Mouse (Mus musculus): Measurements from ENCODE around the gene Eef1akmt3. TPM values are rescaled to one million over a fixed set of nuclear protein-coding genes. Genes with fewer than 3 reads are reported as not detected.

Eef1akmt3 gene
- 0.12 and 0.28 TPM in 2 replicates for polyA plus RNA-seq (2015; fragmentation: Nextera tagmentation; extraction: Ambion mirVana)

GRCm38 (mm10) chr10:127041274-127041766 lies at the start of gene Eef1akmt3, which contains the start of gene Mettl1:
TSS of gene Eef1akmt3 (minus strand) at chr10:127041513.
TSS of gene Mettl1 (plus strand) at chr10:127041414.
- Histone ChIP-seq H3K9me3 (no peaks in the 10 kb centered on the region), H3K4me2 (peak within 1 kb of the TSS; percentile 98), H3K4me1 (replicated peaks) (peaks cover 22% of the 10 kb centered on the region), H3K27me3 (peaks cover 25% of the 10 kb centered on the region), H3K4me3 (peak within 1 kb of the TSS; percentile 82), H3K36me3 (peaks cover 9% of the 10 kb centered on the region), H3K9ac (peak within 1 kb of the TSS; percentile 81), H3K27ac (0 out of 2 replicates have a peak within 1 kb of the TSS, but pooled peaks have one; percentile 37)
- under 1% methylated on average over 28 of the region's 28 CpGs for WGBS
- ATAC-seq (ENCODE audit: low FRiP score): peak; percentile 86

GRCm38 (mm10) chr10:127090560-127091411 lies 49.5 kb upstream of the Eef1akmt3 start:
- Histone ChIP-seq H3K27me3 (peaks cover 77% of the 10 kb centered on the region), H3K36me3 (peaks cover 58% of the 10 kb centered on the region)
- 8% methylated on average over 57 of the region's 57 CpGs for WGBS

DNA sequence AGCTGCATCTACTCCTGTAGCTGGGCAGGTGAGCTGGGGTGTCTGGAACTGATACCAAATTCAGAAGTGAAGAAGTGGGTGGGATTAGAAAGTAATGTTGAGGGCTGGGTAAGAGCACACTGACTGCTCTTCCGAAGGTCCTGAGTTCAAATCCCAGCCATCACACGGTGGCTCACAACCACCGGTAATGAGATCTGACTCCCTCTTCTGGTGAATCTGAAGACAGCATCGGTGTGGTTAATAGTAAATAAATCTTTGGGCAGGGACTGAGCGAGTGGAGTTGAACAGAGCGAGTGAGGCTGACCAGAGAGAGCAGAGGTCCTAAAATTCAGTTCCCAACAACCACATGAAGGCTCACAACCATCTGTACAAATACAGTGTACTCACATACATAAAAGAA lies 44.3 kb upstream of the Eef1akmt3 start:
- 78% methylated on average over 6 of the region's 6 CpGs for WGBS
- Histone ChIP-seq H3K4me3 (no peak overlapping the region), H3K9me3 (no peaks in the 10 kb centered on the region), H3K36me3 (peaks cover 62% of the 10 kb centered on the region), H3K27ac (no peak overlapping the region), H3K27me3 (peaks cover 80% of the 10 kb centered on the region), H3K9ac (no peak overlapping the region), H3K4me1 (replicated peaks) (peaks cover 38% of the 10 kb centered on the region), H3K4me2 (no peak overlapping the region)
- ATAC-seq (ENCODE audit: low FRiP score): no peak

More at GRCm38 (mm10) chr10:127090560-127091411, 49.5 kb upstream of the Eef1akmt3 start:
- Histone ChIP-seq H3K27ac (no peak overlapping the region), H3K9me3 (no peaks in the 10 kb centered on the region), H3K4me1 (replicated peaks) (peaks cover 40% of the 10 kb centered on the region), H3K4me2 (peak overlapping the region; percentile 42), H3K4me3 (peak overlapping the region; percentile 24), H3K9ac (peak overlapping the region; percentile 59)
- ATAC-seq (ENCODE audit: low FRiP score): peak; percentile 26; the same call in 1 of the 2 replicates

DNA sequence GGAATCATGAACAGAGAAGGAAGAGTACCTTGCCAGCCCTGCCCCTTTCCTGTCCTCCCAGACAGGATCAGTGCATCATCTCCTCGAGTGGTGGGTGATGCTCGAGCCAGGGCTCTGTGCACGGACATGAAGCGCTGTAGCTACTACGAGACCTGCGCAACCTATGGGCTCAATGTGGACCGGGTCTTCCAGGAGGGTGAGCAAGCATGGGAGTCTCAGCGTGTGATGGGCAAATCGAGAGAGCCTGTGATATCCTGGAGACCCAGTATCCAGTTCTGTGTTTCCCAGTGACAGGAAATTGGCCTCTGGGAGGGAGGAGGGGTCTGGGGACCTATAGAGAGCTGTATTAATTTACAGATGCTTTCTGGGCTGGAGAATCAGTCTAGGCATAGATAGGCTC lies 43.7 kb upstream of the Eef1akmt3 start:
- Histone ChIP-seq H3K27ac (no peak overlapping the region), H3K27me3 (peaks cover 80% of the 10 kb centered on the region), H3K9ac (no peak overlapping the region), H3K4me2 (no peak overlapping the region), H3K4me3 (no peak overlapping the region), H3K36me3 (peaks cover 62% of the 10 kb centered on the region), H3K9me3 (no peaks in the 10 kb centered on the region), H3K4me1 (replicated peaks) (peaks cover 38% of the 10 kb centered on the region)
- 87% methylated on average over 9 of the region's 9 CpGs for WGBS
- no peak for ATAC-seq (ENCODE audit: low FRiP score)

DNA sequence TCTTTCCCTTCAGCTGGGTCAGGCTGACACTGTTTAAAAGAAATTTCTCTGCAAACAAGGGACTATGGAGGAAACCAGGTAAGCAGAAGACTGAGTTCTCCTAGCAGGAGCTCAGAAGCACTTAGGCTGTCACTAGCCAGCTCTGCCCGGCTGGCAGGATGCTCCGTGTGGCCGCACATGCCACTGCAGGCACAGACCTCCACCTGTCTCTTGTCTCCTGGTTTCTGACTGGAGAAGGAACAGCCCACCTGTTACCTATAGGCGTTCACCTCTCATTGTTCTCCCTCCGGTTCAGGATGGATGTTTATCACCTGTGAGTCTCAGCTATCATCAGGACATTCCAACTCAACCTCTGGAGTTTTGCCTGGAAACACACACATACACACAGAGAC lies 42.6 kb upstream of the Eef1akmt3 start:
- Histone ChIP-seq H3K36me3 (peaks cover 54% of the 10 kb centered on the region), H3K9ac (no peak overlapping the region), H3K9me3 (no peaks in the 10 kb centered on the region), H3K4me1 (replicated peaks) (peaks cover 40% of the 10 kb centered on the region), H3K4me3 (no peak overlapping the region), H3K27ac (no peak overlapping the region), H3K27me3 (peaks cover 72% of the 10 kb centered on the region), H3K4me2 (no peak overlapping the region)
- 57% methylated on average over 5 of the region's 5 CpGs for WGBS
- no peak for ATAC-seq (ENCODE audit: low FRiP score)

DNA sequence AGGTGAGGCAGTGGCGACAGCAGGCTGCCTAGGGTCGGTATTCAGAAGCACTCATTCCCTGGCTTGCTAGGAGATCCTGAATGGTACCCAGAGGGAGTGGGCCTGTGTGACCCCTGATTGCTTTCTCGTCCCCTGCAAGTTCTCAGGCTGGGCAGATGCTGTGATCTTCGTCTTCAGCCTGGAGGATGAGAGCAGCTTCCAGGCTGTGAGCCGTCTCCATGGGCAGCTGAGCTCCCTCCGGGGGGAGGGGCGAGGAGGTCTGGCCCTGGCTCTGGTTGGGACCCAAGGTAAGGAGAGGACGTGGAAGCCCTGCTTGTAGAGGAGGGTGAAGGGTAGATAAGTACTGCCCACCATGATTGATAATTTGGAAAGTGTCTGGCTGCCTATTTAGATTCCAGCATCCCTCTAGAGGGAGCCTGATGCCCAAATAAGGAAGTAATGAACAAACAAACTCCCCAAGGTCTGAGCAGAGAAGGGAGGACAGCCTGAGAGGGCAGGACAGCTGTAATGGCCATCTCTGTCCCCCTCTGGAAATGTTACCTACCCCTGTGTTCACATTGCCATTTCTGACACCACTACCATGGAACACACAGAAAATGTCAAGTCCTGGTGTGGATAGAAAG lies 42.1 kb upstream of the Eef1akmt3 start:
- no peak for ATAC-seq (ENCODE audit: low FRiP score)
- Histone ChIP-seq H3K9ac (0 out of 2 replicates have a peak overlapping the region, but pooled peaks have one; percentile 49), H3K27ac (no peak overlapping the region), H3K36me3 (peaks cover 51% of the 10 kb centered on the region), H3K27me3 (peaks cover 67% of the 10 kb centered on the region), H3K4me3 (no peak overlapping the region), H3K9me3 (no peaks in the 10 kb centered on the region), H3K4me2 (no peak overlapping the region), H3K4me1 (replicated peaks) (peaks cover 42% of the 10 kb centered on the region)
- 39% methylated on average over 8 of the region's 8 CpGs for WGBS

- peak overlapping the region; percentile 98; the same call in 1 of the 2 replicates for H3K9ac ChIP-seq
- no peak overlapping the region for H3K27ac ChIP-seq
- H3K36me3 ChIP-seq: peaks cover 38% of the 10 kb centered on the region
- 33% methylated on average over 8 of the region's 8 CpGs for WGBS
- peak overlapping the region; percentile 84 for H3K4me3 ChIP-seq
- H3K27me3 ChIP-seq: peaks cover 58% of the 10 kb centered on the region
- ATAC-seq (ENCODE audit: low FRiP score): no peak
- peaks cover 52% of the 10 kb centered on the region for H3K4me1 ChIP-seq (replicated peaks)
- no peaks in the 10 kb centered on the region for H3K9me3 ChIP-seq
- H3K4me2 ChIP-seq: peak overlapping the region; percentile 90
Measured at GRCm38 (mm10) chr10:127081996-127082620, 40.8 kb upstream of the Eef1akmt3 start.

DNA sequence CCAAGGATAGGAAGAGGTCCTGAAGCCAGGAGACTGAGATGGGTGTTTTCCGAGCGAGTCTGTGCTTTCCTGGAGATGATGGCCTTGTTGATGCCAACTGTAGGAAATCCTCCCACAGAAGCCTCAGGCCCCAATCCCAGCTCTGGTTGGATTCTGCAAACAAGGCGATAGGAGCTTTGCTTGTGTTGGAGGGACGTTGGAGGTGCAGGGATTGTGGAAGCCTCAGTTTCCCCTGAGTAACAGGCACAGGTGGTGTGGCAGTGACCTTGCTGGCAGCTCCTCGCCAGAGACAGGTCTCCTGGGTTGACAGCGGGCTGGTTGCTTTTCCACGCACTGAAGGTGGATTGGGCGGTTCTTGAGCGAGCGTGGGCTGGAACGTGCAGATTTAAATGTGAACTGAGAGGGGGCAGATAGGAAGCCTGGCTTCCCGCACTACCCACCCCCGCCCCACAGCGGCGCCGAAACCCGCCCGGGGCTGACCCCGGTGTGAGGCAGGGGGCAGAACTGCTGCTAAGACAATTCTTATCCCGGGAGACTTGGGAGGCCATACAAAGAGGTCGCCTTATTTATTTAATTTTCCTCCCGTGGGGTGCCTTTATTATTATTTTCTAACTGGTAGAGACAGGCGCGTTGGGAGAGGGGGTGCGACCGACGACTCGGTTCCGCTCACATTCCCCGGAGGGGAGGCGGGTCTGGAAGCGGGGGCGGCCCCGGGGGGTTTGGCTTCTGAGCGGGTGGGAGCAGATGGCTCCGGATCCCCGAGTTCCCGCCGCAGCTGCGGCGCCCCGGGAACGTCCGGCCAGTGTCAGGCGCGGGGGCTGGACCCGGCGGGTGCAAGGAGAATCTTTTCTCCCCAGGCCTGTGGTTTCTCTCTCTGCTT lies 39.8 kb upstream of the Eef1akmt3 start:
- Histone ChIP-seq H3K36me3 (peaks cover 29% of the 10 kb centered on the region), H3K27me3 (peaks cover 59% of the 10 kb centered on the region), H3K27ac (peak overlapping the region; percentile 37; the same call in 1 of the 2 replicates), H3K4me1 (replicated peaks) (peaks cover 56% of the 10 kb centered on the region), H3K9ac (peak overlapping the region; percentile 98), H3K4me2 (peak overlapping the region; percentile 90), H3K4me3 (peak overlapping the region; percentile 84), H3K9me3 (no peaks in the 10 kb centered on the region)
- no peak for ATAC-seq (ENCODE audit: low FRiP score)
- 1% methylated on average over 46 of the region's 48 CpGs for WGBS

GRCm38 (mm10) chr10:127079665-127080391 lies 38.5 kb upstream of the Eef1akmt3 start:
- no peak for ATAC-seq (ENCODE audit: low FRiP score)
- H3K4me2 ChIP-seq: peak overlapping the region; percentile 90
- peaks cover 58% of the 10 kb centered on the region for H3K4me1 ChIP-seq (replicated peaks)

DNA sequence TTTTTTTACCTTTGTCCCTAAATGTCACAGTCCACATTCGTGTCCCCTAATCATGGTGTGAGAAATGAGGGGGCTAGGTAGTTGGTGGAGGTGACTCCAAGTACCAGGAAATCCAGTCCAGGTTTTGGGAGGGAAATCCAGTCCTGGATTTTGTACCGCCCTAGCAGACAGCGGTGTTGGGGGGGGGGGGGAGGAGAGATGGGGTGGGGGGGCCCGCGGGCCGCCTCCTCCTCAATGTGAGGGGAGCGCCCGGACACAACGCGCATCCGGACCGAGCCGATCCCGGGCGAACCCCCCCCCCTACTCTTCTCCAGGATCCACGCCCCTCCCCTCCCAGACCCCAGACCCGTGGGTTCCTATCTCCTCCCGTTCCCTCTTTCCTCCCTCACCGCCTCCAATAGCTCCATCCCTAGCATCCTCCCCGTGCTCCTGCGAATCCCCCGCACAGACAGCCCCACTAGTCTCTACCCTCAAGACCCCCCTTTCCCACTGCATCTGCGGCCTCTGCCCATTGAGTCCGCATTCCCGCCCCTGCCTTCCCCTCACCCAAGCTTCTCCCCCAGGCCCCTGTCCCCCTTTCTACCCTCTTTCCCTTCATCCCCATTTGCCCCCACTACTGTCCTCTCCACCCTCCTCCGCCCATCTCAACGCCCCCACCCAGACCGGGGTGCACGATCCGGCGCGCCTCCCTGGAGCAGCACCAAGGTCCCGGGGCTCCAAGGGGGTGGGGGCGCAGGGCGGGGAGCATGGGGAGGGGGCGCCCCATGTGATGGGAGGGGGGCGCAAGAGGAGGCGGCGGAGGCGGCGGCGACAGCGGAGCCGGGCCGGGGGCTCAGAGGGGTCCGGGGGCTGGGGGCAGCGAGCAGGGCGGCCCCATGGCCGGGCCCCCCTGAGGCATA lies 37.6 kb upstream of the Eef1akmt3 start:
- Histone ChIP-seq H3K4me3 (peak overlapping the region; percentile 84), H3K27me3 (peaks cover 53% of the 10 kb centered on the region), H3K36me3 (peaks cover 12% of the 10 kb centered on the region), H3K9ac (peak overlapping the region; percentile 98), H3K27ac (peak overlapping the region; percentile 93), H3K9me3 (no peaks in the 10 kb centered on the region), H3K4me2 (peak overlapping the region; percentile 90), H3K4me1 (replicated peaks) (peaks cover 58% of the 10 kb centered on the region)
- ATAC-seq (ENCODE audit: low FRiP score): peak; percentile 77
- under 1% methylated on average over 34 of the region's 49 CpGs for WGBS

More at GRCm38 (mm10) chr10:127079665-127080391, 38.5 kb upstream of the Eef1akmt3 start:
- under 1% methylated on average over 55 of the region's 70 CpGs for WGBS
- H3K9me3 ChIP-seq: no peaks in the 10 kb centered on the region
- H3K36me3 ChIP-seq: peaks cover 21% of the 10 kb centered on the region
- peak overlapping the region; percentile 84 for H3K4me3 ChIP-seq
- peak overlapping the region; percentile 93 for H3K27ac ChIP-seq
- peak overlapping the region; percentile 98 for H3K9ac ChIP-seq
- H3K27me3 ChIP-seq: peaks cover 62% of the 10 kb centered on the region

Measured in hindbrain, embryonic 13.5 days (tissue).